Mouse (Mus musculus) brown adipose tissue, adult 24 weeks (tissue): Measurements from ENCODE around the gene Usp12. TPM values are rescaled to one million over a fixed set of nuclear protein-coding genes. Genes with fewer than 3 reads are reported as not detected.
A peak's percentile ranks its signal among the peaks of the same experiment; 100 is the strongest.

ENCODE experiments used
- H3K27ac ChIP-seq: fragments of 200-500 bp; replicated peaks from 2 replicates; pipeline ENCODE4 v1.5.1; 2012; ENCODE audit warnings: low read depth, mild to moderate bottlenecking, low read length
- H3K4me1 ChIP-seq: fragments of 200-500 bp; 2 replicates; pipeline ENCODE4 v1.6.1; 2012; ENCODE audit warnings: low read length, mixed read lengths; ENCODE audit not compliant: control insufficient read depth, insufficient read depth, insufficient read length
- H3K4me3 ChIP-seq: fragments of 200-500 bp; 2 replicates; pipeline ENCODE4 v1.5.1; 2012; ENCODE audit warnings: low read depth, mild to moderate bottlenecking, low read length, moderate library complexity; ENCODE audit not compliant: insufficient read depth
- polyA plus RNA-seq: library from polyadenylated mRNA; stranded (reverse); fragments of >200 nt; gene quantifications from 2 replicates; pipeline ENCODE4 v1.2.4, GENCODE M21; 2012; ENCODE audit not compliant: missing spikeins, insufficient read depth, insufficient read length

Gene Usp12
- polyA plus RNA-seq = 11.1 and 24.9 TPM in 2 replicates

DNA sequence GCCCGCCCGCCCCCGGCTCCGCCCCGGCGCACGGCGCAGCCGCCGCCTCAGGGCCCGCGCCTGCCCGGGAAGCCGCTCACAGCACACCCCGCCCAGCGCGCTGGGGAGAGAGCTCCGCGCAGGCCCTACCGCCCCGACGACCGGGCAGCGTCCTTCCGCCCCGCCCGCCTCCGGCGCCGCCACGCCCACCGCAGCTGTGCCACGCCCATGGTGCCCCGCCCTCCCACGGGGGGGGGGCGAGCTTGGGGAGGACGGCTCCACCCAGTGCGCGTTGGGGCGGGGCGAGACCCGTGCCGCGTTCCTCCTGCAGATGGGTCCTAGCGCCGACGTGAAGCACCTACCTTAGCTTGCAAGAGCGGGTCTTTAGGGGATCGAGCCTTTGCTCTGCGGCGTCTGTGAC is at the start of gene Usp12:
Usp12 (minus strand) TSS at position 154 of the 400 bp plus-strand sequence.
- Histone ChIP-seq H3K4me1 (peaks cover 16% of the 10 kb centered on the region), H3K4me3 (peak within 1 kb of the TSS; percentile 98), H3K27ac (peak within 1 kb of the TSS; percentile 75)

DNA sequence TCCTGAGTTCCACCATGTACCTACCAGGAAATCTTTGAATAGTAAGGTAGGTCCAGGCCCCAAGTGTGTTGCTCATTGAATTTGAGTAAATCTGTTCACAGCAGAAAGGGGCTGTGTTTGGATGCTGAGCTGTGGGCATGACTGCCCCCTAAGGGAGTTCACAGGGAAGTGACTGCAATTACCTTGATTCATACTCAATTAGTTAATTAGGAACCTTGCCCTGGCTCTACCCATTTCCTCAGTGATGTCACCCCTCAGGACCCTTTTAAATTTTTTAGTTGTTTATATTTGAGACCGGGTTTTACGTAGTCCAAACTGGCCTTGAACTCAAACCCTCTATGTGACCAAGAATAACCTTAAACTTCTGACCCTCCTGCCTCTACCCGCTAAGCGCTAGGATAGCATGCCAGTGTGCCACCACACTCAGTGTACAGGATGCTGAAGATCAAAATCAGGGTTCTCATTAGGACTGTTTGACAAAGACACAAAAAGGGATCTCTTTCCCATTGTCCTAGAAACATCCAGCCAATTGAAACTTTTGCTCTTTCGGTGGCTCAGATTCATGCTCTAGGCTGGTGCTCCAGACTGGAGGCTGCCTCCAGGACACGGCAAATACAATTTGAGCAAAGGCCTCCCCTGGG is 49.6 kb upstream of the Usp12 start:
- 0 out of 2 replicates have a peak overlapping the region, but pooled peaks have one; percentile 17 for H3K27ac ChIP-seq
- H3K4me3 ChIP-seq = peak overlapping the region; percentile 70
- no peaks in the 10 kb centered on the region for H3K4me1 ChIP-seq

DNA sequence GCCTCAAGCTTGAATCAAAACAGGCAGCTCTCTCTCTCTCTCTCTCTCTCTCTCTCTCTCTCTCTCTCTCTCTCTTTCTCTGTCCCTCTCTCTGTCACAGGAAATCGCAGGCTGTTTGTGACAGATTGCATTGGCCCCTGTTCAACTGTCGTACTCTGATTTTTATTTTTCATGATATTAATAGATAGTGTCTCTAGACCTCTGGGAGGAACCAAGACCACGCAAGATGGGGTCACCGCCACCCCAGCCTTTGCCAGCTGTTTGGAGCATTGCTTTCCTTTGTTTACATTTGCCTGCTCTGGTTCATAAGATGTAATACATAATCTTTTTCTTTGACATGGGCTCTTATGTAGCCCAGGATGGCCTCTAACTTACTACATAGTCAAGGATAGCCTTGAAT is 47.2 kb upstream of the Usp12 start:
- Histone ChIP-seq H3K4me1 (no peaks in the 10 kb centered on the region), H3K27ac (no peak overlapping the region), H3K4me3 (no peak overlapping the region)

DNA sequence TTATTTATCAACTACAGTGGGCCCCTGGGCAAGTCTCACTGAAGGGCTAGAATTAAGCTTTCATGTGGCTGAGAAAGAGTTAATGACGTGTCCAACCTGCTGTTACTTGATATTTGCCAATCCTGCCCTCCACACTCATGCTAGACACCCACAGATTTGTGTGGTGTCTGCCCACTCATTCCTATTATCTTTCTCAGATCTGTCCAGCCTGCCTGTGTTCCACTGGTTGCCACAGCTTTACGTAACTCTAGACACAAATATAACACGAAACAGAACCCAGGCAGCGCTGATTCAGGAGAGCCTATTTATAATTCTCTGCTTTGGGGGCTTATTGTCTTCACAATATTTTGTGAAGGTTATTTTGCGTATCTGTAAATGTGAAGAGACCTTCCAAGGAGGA is 46.5 kb upstream of the Usp12 start:
- no peaks in the 10 kb centered on the region for H3K4me1 ChIP-seq
- no peak overlapping the region for H3K27ac ChIP-seq
- no peak overlapping the region for H3K4me3 ChIP-seq

DNA sequence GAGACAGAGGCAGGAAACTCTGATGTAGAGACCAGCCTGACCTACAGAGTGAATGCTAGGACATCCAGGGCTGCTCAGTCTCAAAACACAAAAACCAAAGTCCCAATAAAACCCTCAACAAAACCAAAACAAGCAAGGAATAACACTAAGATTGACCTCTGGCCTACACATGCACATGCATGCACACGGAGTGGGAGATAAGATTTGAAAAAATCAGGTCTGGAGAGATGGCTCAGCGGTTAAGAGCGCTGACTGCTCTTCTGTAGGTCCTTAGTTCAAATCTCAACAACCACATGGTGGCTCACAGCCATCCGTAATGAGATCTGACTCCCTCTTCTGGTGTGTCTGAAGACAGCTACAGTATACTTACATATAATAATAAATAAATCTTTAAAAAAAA is 45.6 kb upstream of the Usp12 start:
- Histone ChIP-seq H3K4me3 (no peak overlapping the region), H3K4me1 (no peaks in the 10 kb centered on the region), H3K27ac (no peak overlapping the region)

DNA sequence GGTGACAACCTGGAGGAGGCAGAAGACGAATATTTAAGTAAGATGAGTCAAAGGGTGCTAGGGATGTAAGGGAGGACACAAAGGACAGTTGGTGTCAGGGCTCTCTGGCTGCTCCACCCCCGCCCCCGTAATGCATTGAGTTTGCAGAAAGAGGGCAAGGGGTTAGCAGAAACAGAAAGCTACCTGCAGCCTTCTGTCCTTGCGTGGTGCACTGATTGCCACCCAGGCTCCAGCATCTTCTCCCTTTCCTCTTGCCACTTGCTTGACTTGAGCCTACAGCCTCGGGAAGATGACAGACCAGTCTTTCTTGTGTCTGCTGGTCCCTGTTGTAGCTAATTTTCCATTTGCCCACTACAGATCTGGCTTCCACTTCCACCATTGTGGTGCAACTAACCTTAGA is 45.0 kb upstream of the Usp12 start:
- H3K4me1 ChIP-seq = no peaks in the 10 kb centered on the region
- H3K4me3 ChIP-seq = no peak overlapping the region
- H3K27ac ChIP-seq = no peak overlapping the region

DNA sequence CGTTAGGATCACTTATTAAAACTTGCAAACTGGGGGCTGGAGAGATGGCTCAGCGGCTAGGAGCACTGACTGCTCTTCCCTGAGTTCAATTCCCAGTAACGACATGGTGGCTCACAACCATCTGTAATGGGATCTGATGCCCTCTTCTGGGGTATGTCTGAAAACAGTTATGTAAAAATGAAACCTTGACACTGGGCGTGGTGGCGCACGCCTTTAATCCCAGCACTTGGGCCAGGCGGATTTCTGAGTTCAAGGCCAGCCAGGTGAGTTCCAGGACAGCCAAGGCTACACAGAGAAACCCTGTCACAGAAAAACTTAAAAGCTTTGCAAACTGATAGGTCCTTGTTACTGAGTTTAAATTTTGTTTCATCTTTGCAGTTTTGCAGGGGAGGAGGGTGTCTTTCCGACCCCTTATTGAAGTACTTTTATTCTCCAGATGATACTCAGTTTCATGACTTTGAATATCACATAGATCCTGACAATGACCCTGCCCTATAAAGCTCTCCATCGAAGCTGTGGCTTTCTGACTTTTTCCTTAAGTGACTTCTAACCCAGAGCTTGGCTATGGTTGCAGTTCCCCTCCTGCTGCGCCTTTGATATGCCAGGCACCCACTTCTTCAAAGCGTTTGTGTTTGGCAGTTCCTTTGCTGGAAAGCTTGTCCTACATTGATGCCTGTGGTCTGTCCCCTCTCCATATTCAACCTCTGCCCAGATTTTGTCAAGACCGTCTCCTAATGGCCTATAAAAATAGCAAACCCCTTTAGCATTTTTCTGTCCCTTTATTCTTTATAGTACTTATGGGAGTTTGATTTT is 44.2 kb upstream of the Usp12 start:
- Histone ChIP-seq H3K27ac (no peak overlapping the region), H3K4me1 (no peaks in the 10 kb centered on the region), H3K4me3 (no peak overlapping the region)

DNA sequence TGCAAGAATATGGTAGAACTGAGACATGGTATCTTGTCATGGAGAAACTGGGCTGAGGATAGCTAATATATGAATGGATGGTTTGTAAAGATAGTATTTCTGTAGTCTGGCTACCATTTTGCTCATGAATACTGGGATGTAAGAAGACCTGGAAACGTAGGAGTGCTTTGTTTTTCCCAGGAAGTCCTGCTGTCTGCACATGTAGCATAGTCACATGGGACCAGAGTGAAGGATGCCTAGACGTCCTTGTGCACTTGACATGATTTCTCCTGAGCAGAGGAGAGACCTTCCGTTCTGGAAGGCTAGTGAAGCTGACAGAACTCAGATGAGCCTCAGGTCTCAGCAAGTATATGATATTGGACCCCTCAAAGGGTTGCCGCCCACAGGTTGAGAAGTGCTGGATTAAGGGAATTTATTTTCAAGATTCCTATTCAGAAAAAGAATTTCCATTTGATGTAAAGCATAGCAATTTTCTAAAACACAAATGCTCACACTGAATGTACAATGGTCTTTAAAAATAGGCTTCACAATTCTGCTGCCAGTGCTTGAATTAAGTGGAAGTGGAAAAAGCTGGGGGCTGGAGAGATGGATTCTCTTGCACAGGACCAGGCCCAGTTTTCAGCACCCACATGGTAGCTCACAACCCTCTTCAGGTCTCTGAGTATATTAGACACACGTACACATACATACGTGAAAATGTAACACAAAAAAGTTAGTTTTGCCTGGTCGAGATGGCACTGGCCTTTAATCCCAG is 43.3 kb upstream of the Usp12 start:
- Histone ChIP-seq H3K4me3 (no peak overlapping the region), H3K4me1 (no peaks in the 10 kb centered on the region), H3K27ac (no peak overlapping the region)

DNA sequence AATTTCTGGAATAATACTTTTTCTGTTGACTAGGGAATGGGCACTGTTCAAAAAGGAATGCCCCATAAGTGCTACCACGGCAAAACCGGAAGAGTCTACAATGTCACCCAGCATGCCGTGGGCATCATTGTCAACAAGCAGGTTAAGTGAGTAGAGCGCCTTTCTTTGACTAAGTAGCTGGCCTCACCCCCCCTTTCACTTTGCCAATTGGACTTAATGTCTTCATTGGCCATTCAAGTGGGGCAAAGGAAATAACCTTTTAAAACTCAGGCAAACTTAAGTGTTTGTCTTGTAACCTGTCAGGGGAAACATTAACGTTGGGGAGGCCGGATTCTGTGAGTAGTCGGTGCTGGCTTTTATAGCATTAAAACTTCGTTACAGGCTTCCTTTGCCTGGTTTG is 40.2 kb upstream of the Usp12 start:
- Histone ChIP-seq H3K4me1 (no peaks in the 10 kb centered on the region), H3K27ac (no peak overlapping the region), H3K4me3 (no peak overlapping the region)

DNA sequence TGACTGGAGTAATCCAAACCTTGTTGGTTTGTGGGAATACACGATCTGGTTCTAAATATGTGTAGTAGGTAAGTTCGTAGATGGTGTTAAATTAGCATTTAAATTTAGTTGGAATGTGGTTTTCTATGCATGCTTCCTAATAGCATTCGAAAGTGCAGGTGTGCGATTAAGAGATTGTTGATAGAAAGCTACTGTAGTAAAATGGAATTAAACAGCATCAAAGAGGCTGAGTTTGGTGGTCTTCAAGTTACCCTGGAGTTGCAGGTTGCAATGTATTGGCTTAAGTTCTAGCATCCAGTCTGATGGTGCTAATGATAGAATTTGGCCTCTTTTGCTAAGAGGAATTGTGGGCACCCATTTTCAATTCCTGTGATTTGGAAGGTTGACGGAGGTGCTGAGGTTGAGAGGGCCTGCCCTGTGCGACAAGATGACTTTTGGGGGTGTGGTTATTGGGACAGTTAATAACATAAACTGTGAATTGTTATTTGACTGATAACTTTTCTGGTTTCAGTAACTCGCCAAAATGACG is 38.9 kb upstream of the Usp12 start:
- H3K4me3 ChIP-seq = peak overlapping the region; percentile 80
- peak overlapping the region; percentile 94; the same call in 1 of the 2 replicates for H3K27ac ChIP-seq
- H3K4me1 ChIP-seq = peaks cover 2% of the 10 kb centered on the region; the same call in 1 of the 2 replicates

DNA sequence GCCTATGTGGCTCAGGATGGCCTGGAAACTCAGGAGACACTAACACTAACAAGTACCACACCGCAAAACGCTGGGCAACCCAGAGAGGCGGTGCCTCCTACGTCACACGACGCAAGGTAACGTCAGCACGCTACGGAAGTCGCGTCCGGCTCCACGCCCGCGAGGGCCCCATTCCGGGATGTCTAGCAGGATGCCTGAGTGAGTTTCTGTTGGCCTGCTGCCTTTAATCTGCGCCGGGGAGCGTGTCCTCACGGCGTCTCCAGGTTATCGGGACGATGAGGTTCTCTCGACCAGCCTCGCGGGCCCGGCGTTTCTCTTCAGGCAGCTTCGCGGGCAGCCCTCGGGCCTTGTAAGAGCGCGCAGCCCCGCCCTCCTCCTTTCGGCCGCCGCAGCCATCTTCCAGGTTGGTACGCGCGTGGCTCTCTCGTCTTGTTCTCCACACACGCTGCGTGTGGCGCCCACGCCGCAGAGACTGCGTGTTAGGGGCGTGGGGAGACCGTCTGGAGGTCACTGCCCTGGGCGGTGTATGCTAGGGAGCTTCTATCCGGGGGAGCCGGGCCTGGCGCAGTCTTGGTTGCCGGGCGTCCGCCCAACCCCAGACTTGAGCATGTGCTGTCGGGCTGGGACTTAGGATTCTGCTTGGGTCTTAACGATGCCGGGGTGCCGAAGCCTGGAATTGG is 38.1 kb upstream of the Usp12 start, which contains the start of gene Rpl21:
Rpl21 (plus strand) TSS at position 122 of the 680 bp plus-strand sequence.
- Histone ChIP-seq H3K4me3 (peak within 1 kb of the TSS; percentile 80), H3K27ac (peak within 1 kb of the TSS; percentile 94), H3K4me1 (peaks cover 2% of the 10 kb centered on the region; the same call in 1 of the 2 replicates)

DNA sequence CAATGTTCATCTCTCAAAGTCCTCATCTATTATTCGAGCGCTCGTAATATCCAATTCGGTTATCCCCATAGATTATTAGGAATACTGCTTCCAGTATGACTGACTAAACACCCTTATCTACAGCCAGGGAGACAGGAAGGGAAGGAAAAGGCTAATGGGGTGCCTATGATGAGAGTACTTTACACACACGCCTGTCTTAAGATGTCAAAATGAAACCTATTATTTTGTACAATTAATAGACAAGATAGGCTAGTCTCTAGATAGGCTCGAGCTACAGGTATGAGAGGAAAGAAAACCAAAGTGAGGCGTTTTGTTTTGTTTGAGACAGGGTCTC is 37.6 kb upstream of the Usp12 start:
- Histone ChIP-seq H3K27ac (peak overlapping the region; percentile 76), H3K4me3 (peak overlapping the region; percentile 40), H3K4me1 (peaks cover 2% of the 10 kb centered on the region; the same call in 1 of the 2 replicates)

DNA sequence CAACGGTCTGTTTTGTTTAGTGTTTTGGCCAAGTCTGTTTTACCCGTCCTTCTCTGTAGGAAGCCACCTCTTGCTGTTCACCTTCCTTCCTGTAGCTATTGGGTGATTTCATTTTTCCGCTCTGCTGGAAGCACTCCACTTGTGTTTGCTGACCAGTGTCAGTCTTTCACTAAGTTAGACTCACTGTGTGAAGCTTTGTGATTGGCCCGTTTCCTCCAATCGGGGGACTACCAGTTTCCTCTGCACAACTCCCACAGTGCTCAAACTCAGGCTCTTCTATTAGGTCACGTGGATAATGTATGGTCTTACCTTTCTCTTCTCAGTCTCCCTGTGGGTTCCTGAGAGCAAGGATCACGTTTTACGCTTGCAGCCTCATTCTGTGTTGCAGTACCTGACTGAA is 34.7 kb upstream of the Usp12 start:
- Histone ChIP-seq H3K27ac (no peak overlapping the region), H3K4me1 (peaks cover 7% of the 10 kb centered on the region), H3K4me3 (0 out of 2 replicates have a peak overlapping the region, but pooled peaks have one; percentile 23)

DNA sequence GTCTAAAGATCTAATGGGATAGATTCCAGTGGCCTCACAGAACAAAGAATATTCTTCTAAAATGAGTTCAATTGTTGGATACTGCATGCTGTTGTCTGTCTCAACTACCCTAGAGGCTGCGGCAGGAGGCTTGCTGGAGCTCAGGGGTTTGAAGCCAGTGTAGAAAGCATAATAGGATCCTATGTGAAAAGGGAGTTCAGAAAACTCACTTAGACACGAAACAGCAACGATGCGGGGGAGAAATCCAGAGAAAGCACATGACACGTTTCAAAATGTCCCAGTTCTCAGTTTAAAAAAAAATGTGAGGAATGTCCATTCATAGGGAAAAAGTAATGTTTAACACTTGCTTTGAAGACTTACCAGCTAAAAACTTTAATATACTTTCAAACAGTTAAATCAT is 28.2 kb upstream of the Usp12 start:
- Histone ChIP-seq H3K4me1 (peaks cover 8% of the 10 kb centered on the region), H3K4me3 (no peak overlapping the region), H3K27ac (no peak overlapping the region)
